Mouse (Mus musculus): ENCODE measurements around the gene Lrp6.
A peak's percentile ranks its signal among the peaks of the same experiment; 100 is the strongest.

The Lrp6 gene

GRCm38 (mm10) chr6:134533021-134533420, 33.7 kb downstream of the Lrp6 start:
- DNase-seq (ENCODE audit: low spot score in 2 of 2) = no peak

GRCm38 (mm10) chr6:134531950-134532349, 34.8 kb downstream of the Lrp6 start:
- DNase-seq (ENCODE audit: low spot score in 2 of 2) = no peak

GRCm38 (mm10) chr6:134529340-134529739, 37.4 kb downstream of the Lrp6 start:
- DNase-seq (ENCODE audit: low spot score in 2 of 2) = no peak

GRCm38 (mm10) chr6:134528396-134528795, 38.4 kb downstream of the Lrp6 start:
- no peak for DNase-seq (ENCODE audit: low spot score in 2 of 2)

GRCm38 (mm10) chr6:134527596-134528128, 39.1 kb downstream of the Lrp6 start:
- DNase-seq (ENCODE audit: low spot score in 2 of 2) = peak in 1 of 2 experiments; percentile 45

GRCm38 (mm10) chr6:134526821-134527595, 39.8 kb downstream of the Lrp6 start:
- DNase-seq (ENCODE audit: low spot score in 2 of 2) = no peak

- DNase-seq (ENCODE audit: low spot score in 2 of 2) = no peak
These were observed 40.5 kb downstream of the Lrp6 start for GRCm38 (mm10) chr6:134526275-134526674.

GRCm38 (mm10) chr6:134521411-134521810, 45.4 kb downstream of the Lrp6 start:
- peak in 1 of 2 experiments; percentile 34 for DNase-seq (ENCODE audit: low spot score in 2 of 2)

- no peak for DNase-seq (ENCODE audit: low spot score in 2 of 2)
These were observed 45.9 kb downstream of the Lrp6 start for GRCm38 (mm10) chr6:134520821-134521220.

GRCm38 (mm10) chr6:134518450-134518849, 48.3 kb downstream of the Lrp6 start:
- no peak for DNase-seq (ENCODE audit: low spot score in 2 of 2)

- no peak for DNase-seq (ENCODE audit: low spot score in 2 of 2)
These were observed 49.6 kb downstream of the Lrp6 start for GRCm38 (mm10) chr6:134517141-134517540.

GRCm38 (mm10) chr6:134515416-134515815, 51.3 kb downstream of the Lrp6 start:
- DNase-seq (ENCODE audit: low spot score in 2 of 2) = no peak

GRCm38 (mm10) chr6:134513896-134514510, 52.8 kb downstream of the Lrp6 start:
- DNase-seq (ENCODE audit: low spot score in 2 of 2) = no peak

- no peak for DNase-seq (ENCODE audit: low spot score in 2 of 2)
These were observed 53.8 kb downstream of the Lrp6 start for GRCm38 (mm10) chr6:134513011-134513410.

GRCm38 (mm10) chr6:134512478-134512877, 54.3 kb downstream of the Lrp6 start:
- no peak for DNase-seq (ENCODE audit: low spot score in 2 of 2)

- DNase-seq (ENCODE audit: low spot score in 2 of 2) = no peak
These were observed 55.6 kb downstream of the Lrp6 start for GRCm38 (mm10) chr6:134511118-134511517.

GRCm38 (mm10) chr6:134510280-134510679, 56.5 kb downstream of the Lrp6 start:
- no peak for DNase-seq (ENCODE audit: low spot score in 2 of 2)

- DNase-seq (ENCODE audit: low spot score in 2 of 2) = no peak
These were observed 57.0 kb downstream of the Lrp6 start for GRCm38 (mm10) chr6:134509731-134510226.

- DNase-seq (ENCODE audit: low spot score in 2 of 2) = no peak
These were observed 61.9 kb downstream of the Lrp6 start for GRCm38 (mm10) chr6:134504866-134505265.

GRCm38 (mm10) chr6:134502335-134502734, 64.4 kb downstream of the Lrp6 start:
- DNase-seq (ENCODE audit: low spot score in 2 of 2) = no peak

GRCm38 (mm10) chr6:134500381-134501162, 66.2 kb downstream of the Lrp6 start:
- no peak for DNase-seq (ENCODE audit: low spot score in 2 of 2)

- DNase-seq (ENCODE audit: low spot score in 2 of 2) = no peak
These were observed 67.7 kb downstream of the Lrp6 start for GRCm38 (mm10) chr6:134499089-134499488.

Measured in frontal cortex, postnatal 36 days (tissue).